Mouse (Mus musculus): ENCODE measurements around the gene Ssxb10. TPM values are rescaled to one million over a fixed set of nuclear protein-coding genes. Genes with fewer than 3 reads are reported as not detected.
"Not testable (repeated sequence)": the region's sequence is repeated elsewhere in the genome, so short reads cannot be mapped to it uniquely, and the experiment has no call there.

The Ssxb10 gene
- not detected in 2 replicates for polyA plus RNA-seq (2012; rRNA removed)

- TF ChIP-seq CTCF (IDR thresholded peaks at IDR 0.05; ENCODE audit: insufficient read depth, low read length) (no peak), POLR2A (IDR thresholded peaks at IDR 0.05; ENCODE audit: borderline replicate concordance, extremely low read depth, low read depth, low read length) (no peak)
- WGBS, result 58% methylated on average over 2 of the region's 2 CpGs
- Histone ChIP-seq H3K4me1 (ENCODE audit: control insufficient read depth, insufficient read depth, low read length) (no peaks in the 10 kb centered on the region), H3K4me3 (replicated peaks; ENCODE audit: extremely low read depth, low read depth, low read length) (no peak within 1 kb of the TSS)
- DNase-seq, result no peak
Observed at GRCm38 (mm10) chrX:8327124-8327523, at the start of gene Ssxb10. Ssxb10 (plus strand) TSS chrX:8327424.

GRCm38 (mm10) chrX:8288621-8289020 is 38.6 kb upstream of the Ssxb10 start:
- no peaks in the 10 kb centered on the region for H3K4me1 ChIP-seq (ENCODE audit: control insufficient read depth, insufficient read depth, low read length)
- H3K4me3 ChIP-seq (replicated peaks; ENCODE audit: extremely low read depth, low read depth, low read length), result no peak overlapping the region
- WGBS, result 62% methylated on average over 5 of the region's 5 CpGs
- TF ChIP-seq CTCF (IDR thresholded peaks at IDR 0.05; ENCODE audit: insufficient read depth, low read length) (no peak), POLR2A (IDR thresholded peaks at IDR 0.05; ENCODE audit: borderline replicate concordance, extremely low read depth, low read depth, low read length) (no peak)
- DNase-seq, result no peak

GRCm38 (mm10) chrX:8309302-8309701 is 17.9 kb upstream of the Ssxb10 start:
- DNase-seq, result no peak
- H3K4me3 ChIP-seq (replicated peaks; ENCODE audit: extremely low read depth, low read depth, low read length), result no peak overlapping the region
- H3K4me1 ChIP-seq (ENCODE audit: control insufficient read depth, insufficient read depth, low read length), result no peaks in the 10 kb centered on the region
- no peak for TF ChIP-seq POLR2A (IDR thresholded peaks at IDR 0.05; ENCODE audit: borderline replicate concordance, extremely low read depth, low read depth, low read length)
- no peak for TF ChIP-seq CTCF (IDR thresholded peaks at IDR 0.05; ENCODE audit: insufficient read depth, low read length)
- WGBS, result 79% methylated on average over 1 of the region's 1 CpGs

GRCm38 (mm10) chrX:8314905-8315304 is 12.3 kb upstream of the Ssxb10 start:
- H3K4me3 ChIP-seq (replicated peaks; ENCODE audit: extremely low read depth, low read depth, low read length); H3K4me1 ChIP-seq (ENCODE audit: control insufficient read depth, insufficient read depth, low read length): not testable (repeated sequence)
- 11% methylated on average over 7 of the region's 7 CpGs for WGBS
- peak; percentile 36 for TF ChIP-seq CTCF (IDR thresholded peaks at IDR 0.05; ENCODE audit: insufficient read depth, low read length)
- DNase-seq, result peak; percentile 36

GRCm38 (mm10) chrX:8366678-8367077 is 39.5 kb downstream of the Ssxb10 start, which contains the start of gene Ssxb9:
Ssxb9 (plus strand) TSS chrX:8366978.
- H3K4me1 ChIP-seq (ENCODE audit: control insufficient read depth, insufficient read depth, low read length); DNase-seq; H3K4me3 ChIP-seq (replicated peaks; ENCODE audit: extremely low read depth, low read depth, low read length): not testable (repeated sequence)
- WGBS, result 10% methylated on average over 1 of the region's 1 CpGs

Other genes starting within 250 kb of the Ssxb10 start
- gene Was, start 236.9 kb upstream of the Ssxb10 start, polyA plus RNA-seq (2012; rRNA removed), result 9.4 and 9.7 TPM in 2 replicates
- gene Wdr13, start 194.5 kb upstream of the Ssxb10 start, polyA plus RNA-seq (2012; rRNA removed), result 137 and 139 TPM in 2 replicates
- 60.2 and 92.3 TPM in 2 replicates for gene Rbm3, start 181.5 kb upstream of the Ssxb10 start, polyA plus RNA-seq (2012; rRNA removed)
- 16.6 and 21.0 TPM in 2 replicates for gene Tbc1d25, start 151.2 kb upstream of the Ssxb10 start, polyA plus RNA-seq (2012; rRNA removed)
- gene Ebp, start 133.9 kb upstream of the Ssxb10 start, polyA plus RNA-seq (2012; rRNA removed), result 104 and 106 TPM in 2 replicates
- 79.5 and 86.0 TPM in 2 replicates for gene Porcn, start 120.9 kb upstream of the Ssxb10 start, polyA plus RNA-seq (2012; rRNA removed)
- gene Ftsj1, start 75.0 kb upstream of the Ssxb10 start, polyA plus RNA-seq (2012; rRNA removed), result 26.3 and 33.1 TPM in 2 replicates
- 67.1 and 103 TPM in 2 replicates for gene Slc38a5, start 56.3 kb upstream of the Ssxb10 start, polyA plus RNA-seq (2012; rRNA removed)
- not detected in 2 replicates for gene Ssxb9, start 39.6 kb downstream of the Ssxb10 start, polyA plus RNA-seq (2012; rRNA removed)
- gene Ssxb1, start 85.9 kb downstream of the Ssxb10 start, polyA plus RNA-seq (2012; rRNA removed), result not detected in 2 replicates
- not detected in 2 replicates for gene Ssxb2, start 134.3 kb downstream of the Ssxb10 start, polyA plus RNA-seq (2012; rRNA removed)
- gene Gm14459, start 197.5 kb downstream of the Ssxb10 start, polyA plus RNA-seq (2012; rRNA removed), result not detected in 2 replicates
- not detected in 2 replicates for gene Ssxb6, start 220.8 kb downstream of the Ssxb10 start, polyA plus RNA-seq (2012; rRNA removed)